Mouse (Mus musculus) heart, postnatal 0 days (tissue): Measurements from ENCODE around the gene Rtbdn. TPM values are rescaled to one million over a fixed set of nuclear protein-coding genes. Genes with fewer than 3 reads are reported as not detected.

Experiments
- ATAC-seq: fragments of 200-750 bp; cut with Nextera tagmentation; 2 replicates; pipeline ENCODE4 v1.8.0; 2017; ENCODE audit warnings: low read depth, moderate number of reproducible peaks, moderate library complexity; ENCODE audit not compliant: insufficient read depth
- DNase-seq: peaks from one replicate; pipeline ENCODE4 v3.0.0-alpha.2; 2016; ENCODE audit warnings: low spot score
- H3K27ac ChIP-seq: fragments of 300-500 bp; sonication (generic); 2 replicates; pipeline ENCODE4 v1.5.1; 2014; ENCODE audit warnings: low read depth, mild to moderate bottlenecking
- H3K27me3 ChIP-seq: fragments of 300-500 bp; sonication (generic); 2 replicates; pipeline ENCODE4 v1.6.1; 2014; ENCODE audit warnings: low read length, mixed read lengths; ENCODE audit not compliant: control insufficient read depth, insufficient read depth
- H3K36me3 ChIP-seq: fragments of 300-500 bp; sonication (generic); replicated peaks from 2 replicates; pipeline ENCODE4 v1.6.1; 2014; ENCODE audit warnings: low read length, mixed read lengths; ENCODE audit not compliant: control insufficient read depth, insufficient read depth
- H3K4me1 ChIP-seq: fragments of 300-500 bp; sonication (generic); 2 replicates; pipeline ENCODE4 v1.6.1; 2014; ENCODE audit warnings: antibody characterized with exemption; ENCODE audit not compliant: control insufficient read depth, insufficient read depth
- H3K4me2 ChIP-seq: fragments of 300-500 bp; sonication (generic); 2 replicates; pipeline ENCODE4 v1.6.1; 2014; ENCODE audit warnings: low read depth, mild to moderate bottlenecking, low read length, moderate library complexity
- H3K4me3 ChIP-seq: fragments of 300-500 bp; sonication (generic); 2 replicates; pipeline ENCODE4 v1.5.1; 2014; ENCODE audit warnings: low read depth, low read length
- H3K9ac ChIP-seq: fragments of 300-500 bp; sonication (generic); replicated peaks from 2 replicates; pipeline ENCODE4 v1.6.1; 2014; ENCODE audit warnings: low read depth, low read length, mixed read lengths
- H3K9me3 ChIP-seq: fragments of 300-500 bp; sonication (generic); replicated peaks from 2 replicates; pipeline ENCODE4 v1.6.1; 2016; ENCODE audit warnings: low read length; ENCODE audit not compliant: control insufficient read depth
- CTCF ChIP-seq: IDR thresholded peaks from 2 replicates; pipeline ENCODE4 v1.5.1; 2016; ENCODE audit warnings: antibody characterized with exemption, control low read depth, low read depth
- EP300 ChIP-seq: IDR thresholded peaks from 2 replicates; pipeline ENCODE4 v1.6.1; 2016; ENCODE audit warnings: antibody characterized with exemption, low read depth
- WGBS: fragments of 180-500 bp; shearing (Covaris S2); extraction: QIAGEN DNeasy Blood & Tissue Kit; methylation state at CpG from one replicate; pipeline ENCODE4 v1.1.7; 2014; 5-methylcytosine and 5-hydroxymethylcytosine counted together
- polyA plus RNA-seq: library from polyadenylated mRNA; unstranded; fragments of >200 nt; fragmentation: Nextera tagmentation; extraction: Ambion mirVana; gene quantifications from 2 replicates; pipeline ENCODE4 v1.2.1, GENCODE M21; 2015
- total RNA-seq: library from RNA; depleted of rRNA; stranded (reverse); fragments of >200 nt; gene quantifications from 2 replicates; pipeline ENCODE4 v1.2.3, GENCODE M21; 2014; ENCODE audit warnings: low replicate concordance

Rtbdn gene
- total and polyA plus RNA-seq, 2 experiments from 2014 or later: 0.10 TPM; not detected in 1

DNA sequence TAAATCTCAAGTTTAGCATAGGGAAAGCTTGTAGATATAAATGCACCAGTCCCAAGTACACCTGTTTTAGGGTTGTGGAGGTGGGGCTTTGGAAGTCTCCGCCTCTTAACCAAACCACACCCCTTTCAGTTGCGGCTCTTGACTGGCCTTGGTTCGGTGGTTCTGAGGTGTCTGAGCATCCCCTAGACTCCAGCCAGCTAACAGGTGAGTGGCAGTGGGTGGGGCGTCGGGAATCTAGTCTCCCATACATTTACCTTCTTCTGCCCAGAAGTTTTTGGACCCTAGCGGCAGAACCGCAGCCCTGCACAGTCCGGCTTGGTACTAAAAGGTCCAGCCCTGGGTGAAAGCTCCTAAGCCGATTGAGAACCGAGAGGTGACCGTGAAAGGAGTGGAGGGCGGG is 3.0 kb downstream of the Rtbdn start:
- DNase-seq (no peak), ATAC-seq (no peak)
- Histone ChIP-seq H3K9ac (no peak overlapping the region), H3K4me2 (no peak overlapping the region), H3K9me3 (no peaks in the 10 kb centered on the region), H3K27me3 (peaks cover 58% of the 10 kb centered on the region), H3K27ac (no peak overlapping the region), H3K36me3 (no peaks in the 10 kb centered on the region), H3K4me3 (no peak overlapping the region), H3K4me1 (0 out of 2 replicates have a peak, but pooled peaks cover 5% of the 10 kb centered on the region)
- no peak for TF ChIP-seq CTCF
- TF ChIP-seq EP300: no peak
- 22% methylated on average over 12 of the region's 12 CpGs for WGBS

GRCm38 (mm10) chr8:84952612-84953255 is 5.9 kb downstream of the Rtbdn start:
- Histone ChIP-seq H3K27ac (no peak overlapping the region), H3K9ac (no peak overlapping the region), H3K4me3 (no peak overlapping the region), H3K4me2 (peak overlapping the region; percentile 27), H3K27me3 (peaks cover 30% of the 10 kb centered on the region; the same call in 1 of the 2 replicates), H3K36me3 (peaks cover 9% of the 10 kb centered on the region; the same call in 1 of the 2 replicates), H3K4me1 (no peaks in the 10 kb centered on the region), H3K9me3 (no peaks in the 10 kb centered on the region)
- WGBS: 6% methylated on average over 18 of the region's 18 CpGs
- no peak for ATAC-seq
- TF ChIP-seq EP300 (no peak), CTCF (no peak)
- no peak for DNase-seq

DNA sequence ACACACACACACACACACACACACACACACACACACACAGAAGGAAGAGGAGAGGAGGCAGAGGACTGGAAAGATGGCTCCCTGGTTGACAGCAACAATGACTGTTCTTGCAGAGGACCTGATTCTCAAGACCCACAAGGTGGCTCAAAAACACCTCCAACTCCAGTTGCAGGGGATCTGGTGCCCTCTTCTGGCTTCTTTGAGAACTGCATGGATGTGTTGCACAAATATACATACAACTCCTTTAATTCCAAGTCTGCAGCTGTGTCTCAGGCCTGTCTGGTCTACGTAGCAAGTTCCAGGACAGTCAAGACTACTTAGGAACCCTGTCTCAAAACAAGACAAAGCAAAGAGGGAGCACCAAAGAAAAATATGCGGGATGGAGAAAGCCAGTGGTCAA is 10.0 kb downstream of the Rtbdn start:
- 57% methylated on average over 2 of the region's 2 CpGs for WGBS
- no peak for ATAC-seq

DNA sequence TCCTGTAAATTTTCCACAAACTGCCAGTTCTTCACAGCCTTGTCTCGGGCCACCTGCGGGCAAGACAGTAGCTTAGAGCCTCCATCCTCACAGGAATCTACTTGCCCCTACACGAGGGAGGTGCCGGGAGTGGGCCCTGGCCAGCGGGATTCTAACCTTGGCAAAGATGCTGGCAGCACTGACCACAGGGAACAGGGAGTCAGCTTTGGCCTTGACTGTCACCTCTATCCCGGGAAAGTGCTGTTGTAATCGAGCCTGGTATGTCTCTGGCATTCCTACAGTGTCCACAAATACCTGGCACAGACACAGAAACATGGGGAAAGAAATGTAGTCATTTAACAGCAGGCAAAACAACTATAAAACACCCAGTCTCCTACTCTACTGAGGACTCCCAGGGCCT is 13.0 kb downstream of the Rtbdn start:
- H3K9me3 ChIP-seq: no peaks in the 10 kb centered on the region
- H3K36me3 ChIP-seq: peaks cover 16% of the 10 kb centered on the region; the same call in 1 of the 2 replicates
- TF ChIP-seq CTCF (no peak), EP300 (no peak)
- no peak overlapping the region for H3K9ac ChIP-seq
- no peaks in the 10 kb centered on the region for H3K27me3 ChIP-seq
- WGBS: 56% methylated on average over 7 of the region's 7 CpGs
- peak overlapping the region; percentile 76 for H3K27ac ChIP-seq
- H3K4me3 ChIP-seq: no peak overlapping the region
- ATAC-seq: peak; percentile 84
- H3K4me1 ChIP-seq: no peaks in the 10 kb centered on the region
- no peak overlapping the region for H3K4me2 ChIP-seq
- DNase-seq: peak; percentile 44

More for the DNA sequence above, 10.0 kb downstream of the Rtbdn start:
- peak; percentile 74 for TF ChIP-seq CTCF
- no peak for TF ChIP-seq EP300
- Histone ChIP-seq H3K36me3 (peaks cover 13% of the 10 kb centered on the region; the same call in 1 of the 2 replicates), H3K9me3 (no peaks in the 10 kb centered on the region), H3K4me3 (no peak overlapping the region), H3K4me1 (no peaks in the 10 kb centered on the region), H3K27me3 (0 out of 2 replicates have a peak, but pooled peaks cover 6% of the 10 kb centered on the region), H3K4me2 (no peak overlapping the region), H3K27ac (no peak overlapping the region), H3K9ac (no peak overlapping the region)
- DNase-seq: peak; percentile 43

GRCm38 (mm10) chr8:84963952-84964351 is 17.2 kb downstream of the Rtbdn start:
- ATAC-seq (no peak), DNase-seq (no peak)
- no peaks in the 10 kb centered on the region for H3K9me3 ChIP-seq
- H3K9ac ChIP-seq: no peak overlapping the region
- 85% methylated on average over 4 of the region's 4 CpGs for WGBS
- no peaks in the 10 kb centered on the region for H3K27me3 ChIP-seq
- no peak for TF ChIP-seq EP300
- TF ChIP-seq CTCF: no peak
- no peak overlapping the region for H3K27ac ChIP-seq
- H3K36me3 ChIP-seq: 0 out of 2 replicates have a peak, but pooled peaks cover 3% of the 10 kb centered on the region
- no peak overlapping the region for H3K4me2 ChIP-seq
- peaks cover 21% of the 10 kb centered on the region for H3K4me1 ChIP-seq
- H3K4me3 ChIP-seq: no peak overlapping the region
